Mouse (Mus musculus) lung, postnatal 0 days (tissue): ENCODE measurements around the gene Tssc4. TPM values are rescaled to one million over a fixed set of nuclear protein-coding genes. Genes with fewer than 3 reads are reported as not detected.

Experiments used
- ATAC-seq: fragments of 200-750 bp; cut with Nextera tagmentation; 2 replicates; pipeline ENCODE4 v1.8.0; 2017; ENCODE audit warnings: moderate library complexity
- DNase-seq: peaks from one replicate; pipeline ENCODE4 v3.0.0-alpha.2; 2016; ENCODE audit warnings: low spot score
- H3K27ac ChIP-seq: fragments of 300-500 bp; sonication (generic); 2 replicates; pipeline ENCODE4 v1.5.1; 2014; ENCODE audit warnings: antibody characterized with exemption, mild to moderate bottlenecking, low read length, mixed read lengths
- H3K27me3 ChIP-seq: fragments of 300-500 bp; sonication (generic); replicated peaks from 2 replicates; pipeline ENCODE4 v1.6.1; 2014; ENCODE audit warnings: low read length, mixed read lengths; ENCODE audit not compliant: insufficient read depth
- H3K36me3 ChIP-seq: fragments of 300-500 bp; sonication (generic); 2 replicates; pipeline ENCODE4 v1.6.1; 2014; ENCODE audit warnings: low read length, mixed read lengths; ENCODE audit not compliant: insufficient read depth
- H3K4me1 ChIP-seq: fragments of 300-500 bp; sonication (generic); 2 replicates; pipeline ENCODE4 v1.6.1; 2014; ENCODE audit warnings: antibody characterized with exemption, low read depth, low read length, mixed read lengths; ENCODE audit not compliant: insufficient read depth
- H3K4me2 ChIP-seq: fragments of 300-500 bp; sonication (generic); replicated peaks from 2 replicates; pipeline ENCODE4 v1.6.1; 2014; ENCODE audit warnings: low read depth, mild to moderate bottlenecking, low read length, moderate library complexity, mixed read lengths
- H3K4me3 ChIP-seq: fragments of 300-500 bp; sonication (generic); 2 replicates; pipeline ENCODE4 v1.5.1; 2014; ENCODE audit warnings: low read depth, low read length
- H3K9ac ChIP-seq: fragments of 300-500 bp; sonication (generic); replicated peaks from 2 replicates; pipeline ENCODE4 v1.6.1; 2014; ENCODE audit warnings: low read depth, mild to moderate bottlenecking
- H3K9me3 ChIP-seq: fragments of 300-500 bp; sonication (generic); 2 replicates; pipeline ENCODE4 v1.6.1; 2016; ENCODE audit warnings: low read length, mixed read lengths
- CTCF ChIP-seq: IDR thresholded peaks from 2 replicates; pipeline ENCODE4 v1.5.1; 2016; ENCODE audit warnings: antibody characterized with exemption, mild to moderate bottlenecking
- EP300 ChIP-seq: IDR thresholded peaks from 2 replicates; pipeline ENCODE4 v1.6.1; 2016; ENCODE audit warnings: antibody characterized with exemption, mild to moderate bottlenecking, control low read depth
- WGBS: fragments of 180-500 bp; shearing (Covaris S2); extraction: QIAGEN DNeasy Blood & Tissue Kit; methylation state at CpG from one replicate; pipeline ENCODE4 v1.1.7; 2014; 5-methylcytosine and 5-hydroxymethylcytosine counted together
- polyA plus RNA-seq: library from polyadenylated mRNA; unstranded; fragments of >200 nt; fragmentation: Nextera tagmentation; extraction: Ambion mirVana; gene quantifications from 2 replicates; pipeline ENCODE4 v1.2.1, GENCODE M21; 2015

Gene Tssc4
- polyA plus RNA-seq, 1 experiment from 2014 or later, result 52.3 TPM

- H3K4me1 ChIP-seq, result peaks cover 16% of the 10 kb centered on the region; the same call in 1 of the 2 replicates
- peak overlapping the region; percentile 85; the same call in 1 of the 2 replicates for H3K4me2 ChIP-seq
- no peaks in the 10 kb centered on the region for H3K27me3 ChIP-seq
- TF ChIP-seq CTCF (no peak), EP300 (no peak)
- 84% methylated on average over 10 of the region's 10 CpGs for WGBS
- no peak for DNase-seq
- peak overlapping the region; percentile 83 for H3K9ac ChIP-seq
- H3K4me3 ChIP-seq, result peak overlapping the region; percentile 69
- no peak overlapping the region for H3K27ac ChIP-seq
- H3K9me3 ChIP-seq, result no peaks in the 10 kb centered on the region
- no peak for ATAC-seq
- peaks cover 23% of the 10 kb centered on the region for H3K36me3 ChIP-seq
Observed at GRCm38 (mm10) chr7:143070506-143071070, 1.5 kb downstream of the Tssc4 start.

DNA sequence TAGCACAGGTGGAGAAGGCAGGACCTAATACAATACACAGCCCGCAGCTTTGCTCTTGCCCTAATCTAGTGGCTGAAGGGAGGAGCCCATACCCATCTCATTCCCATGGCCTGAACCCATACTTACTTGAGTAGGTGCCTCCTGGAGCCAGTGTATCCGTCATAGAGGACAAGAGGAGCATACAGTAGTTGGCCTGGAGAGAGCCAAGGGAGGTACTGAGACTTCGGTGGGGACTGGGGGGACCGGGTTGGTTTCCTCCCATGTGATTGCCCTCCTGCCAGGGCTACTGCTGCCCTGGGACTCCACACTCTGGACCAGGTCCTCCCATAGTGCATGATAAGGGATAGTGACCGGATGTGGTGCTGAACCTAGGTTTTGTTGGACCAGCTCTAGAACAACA lies 3.6 kb downstream of the Tssc4 start:
- WGBS, result 86% methylated on average over 5 of the region's 5 CpGs
- H3K27ac ChIP-seq, result no peak overlapping the region
- no peaks in the 10 kb centered on the region for H3K27me3 ChIP-seq
- H3K4me1 ChIP-seq, result peaks cover 16% of the 10 kb centered on the region; the same call in 1 of the 2 replicates
- ATAC-seq, result no peak
- no peak overlapping the region for H3K9ac ChIP-seq
- no peak for DNase-seq
- H3K36me3 ChIP-seq, result 0 out of 2 replicates have a peak, but pooled peaks cover 5% of the 10 kb centered on the region
- H3K4me3 ChIP-seq, result no peak overlapping the region
- H3K9me3 ChIP-seq, result no peaks in the 10 kb centered on the region
- no peak overlapping the region for H3K4me2 ChIP-seq
- TF ChIP-seq CTCF (no peak), EP300 (no peak)

GRCm38 (mm10) chr7:143073086-143073485 lies 4.0 kb downstream of the Tssc4 start:
- no peak overlapping the region for H3K27ac ChIP-seq
- no peak overlapping the region for H3K4me2 ChIP-seq
- WGBS, result 67% methylated on average over 1 of the region's 1 CpGs
- H3K4me1 ChIP-seq, result peaks cover 16% of the 10 kb centered on the region; the same call in 1 of the 2 replicates
- H3K9me3 ChIP-seq, result no peaks in the 10 kb centered on the region
- ATAC-seq (no peak), DNase-seq (peak; percentile 58)
- no peak overlapping the region for H3K9ac ChIP-seq
- peak; percentile 79 for TF ChIP-seq CTCF
- no peak for TF ChIP-seq EP300
- 0 out of 2 replicates have a peak, but pooled peaks cover under 1% of the 10 kb centered on the region for H3K36me3 ChIP-seq
- H3K27me3 ChIP-seq, result no peaks in the 10 kb centered on the region
- H3K4me3 ChIP-seq, result no peak overlapping the region

- ATAC-seq (no peak), DNase-seq (no peak)
- H3K27me3 ChIP-seq, result no peaks in the 10 kb centered on the region
- 60% methylated on average over 5 of the region's 5 CpGs for WGBS
- H3K27ac ChIP-seq, result no peak overlapping the region
- no peak overlapping the region for H3K4me2 ChIP-seq
- no peaks in the 10 kb centered on the region for H3K36me3 ChIP-seq
- TF ChIP-seq EP300 (no peak), CTCF (no peak)
- peaks cover 3% of the 10 kb centered on the region; the same call in 1 of the 2 replicates for H3K4me1 ChIP-seq
- H3K9ac ChIP-seq, result no peak overlapping the region
- no peaks in the 10 kb centered on the region for H3K9me3 ChIP-seq
- no peak overlapping the region for H3K4me3 ChIP-seq
Observed at GRCm38 (mm10) chr7:143075394-143075793, 6.3 kb downstream of the Tssc4 start.

GRCm38 (mm10) chr7:143077351-143077750 lies 8.3 kb downstream of the Tssc4 start:
- Histone ChIP-seq H3K9me3 (no peaks in the 10 kb centered on the region), H3K4me2 (no peak overlapping the region), H3K27me3 (no peaks in the 10 kb centered on the region), H3K27ac (no peak overlapping the region), H3K9ac (no peak overlapping the region), H3K36me3 (no peaks in the 10 kb centered on the region), H3K4me1 (no peaks in the 10 kb centered on the region), H3K4me3 (no peak overlapping the region)
- DNase-seq, result no peak
- TF ChIP-seq CTCF, result no peak
- TF ChIP-seq EP300, result no peak
- 75% methylated on average over 2 of the region's 2 CpGs for WGBS
- ATAC-seq, result no peak

GRCm38 (mm10) chr7:143082024-143082423 lies 13.0 kb downstream of the Tssc4 start:
- H3K27ac ChIP-seq, result no peak overlapping the region
- DNase-seq (no peak), ATAC-seq (no peak)
- TF ChIP-seq CTCF (no peak), EP300 (no peak)
- no peaks in the 10 kb centered on the region for H3K36me3 ChIP-seq
- H3K4me2 ChIP-seq, result no peak overlapping the region
- no peaks in the 10 kb centered on the region for H3K27me3 ChIP-seq
- no peaks in the 10 kb centered on the region for H3K9me3 ChIP-seq
- H3K4me1 ChIP-seq, result no peaks in the 10 kb centered on the region
- no peak overlapping the region for H3K9ac ChIP-seq
- H3K4me3 ChIP-seq, result no peak overlapping the region
- 48% methylated on average over 6 of the region's 6 CpGs for WGBS
